Mouse (Mus musculus) urinary bladder, postnatal 36 days (tissue): Measurements from ENCODE around the gene Nab2.

Experiments used
- DNase-seq, 2 experiments: peaks; one replicate each; pipeline ENCODE4 v3.0.0; 2022; ENCODE audit warnings: low spot score in 2 of 2, mixed read lengths in 1 of 2

The Nab2 gene

DNA sequence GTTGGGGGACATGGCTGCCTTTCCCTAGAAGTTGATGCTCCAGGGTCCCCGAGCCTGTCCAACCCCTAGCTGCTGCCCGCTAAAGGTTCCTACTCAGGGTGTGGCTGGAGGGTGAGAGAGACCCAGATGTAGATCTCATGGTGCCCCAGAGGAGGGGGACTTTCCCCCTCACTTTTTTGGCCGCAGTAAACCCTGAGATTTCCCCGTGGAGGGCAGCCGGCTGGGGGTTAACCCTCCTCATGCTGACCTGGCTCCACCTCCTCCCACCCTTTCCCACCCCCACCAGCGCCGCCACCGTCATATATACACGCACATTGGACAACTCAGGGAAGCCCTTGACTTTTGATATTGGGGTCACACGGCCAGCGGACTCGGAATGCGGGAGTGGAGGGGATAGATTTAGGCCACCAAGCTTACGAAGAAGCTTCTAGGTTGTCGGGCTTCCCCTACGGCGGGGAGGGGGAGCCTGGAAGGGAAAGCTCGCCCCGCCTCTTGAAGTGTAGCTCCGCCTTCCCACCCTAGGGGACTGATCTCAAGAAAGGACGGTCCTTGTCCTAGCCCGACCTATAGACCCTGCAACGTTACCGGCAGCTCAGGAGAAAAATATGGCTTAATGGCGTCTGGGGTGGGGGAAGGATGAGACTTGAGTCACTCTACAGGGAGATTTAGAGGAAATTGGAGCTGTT, 24.7 kb downstream of the Nab2 start:
- peak; percentile 78 to 81 for DNase-seq

DNA sequence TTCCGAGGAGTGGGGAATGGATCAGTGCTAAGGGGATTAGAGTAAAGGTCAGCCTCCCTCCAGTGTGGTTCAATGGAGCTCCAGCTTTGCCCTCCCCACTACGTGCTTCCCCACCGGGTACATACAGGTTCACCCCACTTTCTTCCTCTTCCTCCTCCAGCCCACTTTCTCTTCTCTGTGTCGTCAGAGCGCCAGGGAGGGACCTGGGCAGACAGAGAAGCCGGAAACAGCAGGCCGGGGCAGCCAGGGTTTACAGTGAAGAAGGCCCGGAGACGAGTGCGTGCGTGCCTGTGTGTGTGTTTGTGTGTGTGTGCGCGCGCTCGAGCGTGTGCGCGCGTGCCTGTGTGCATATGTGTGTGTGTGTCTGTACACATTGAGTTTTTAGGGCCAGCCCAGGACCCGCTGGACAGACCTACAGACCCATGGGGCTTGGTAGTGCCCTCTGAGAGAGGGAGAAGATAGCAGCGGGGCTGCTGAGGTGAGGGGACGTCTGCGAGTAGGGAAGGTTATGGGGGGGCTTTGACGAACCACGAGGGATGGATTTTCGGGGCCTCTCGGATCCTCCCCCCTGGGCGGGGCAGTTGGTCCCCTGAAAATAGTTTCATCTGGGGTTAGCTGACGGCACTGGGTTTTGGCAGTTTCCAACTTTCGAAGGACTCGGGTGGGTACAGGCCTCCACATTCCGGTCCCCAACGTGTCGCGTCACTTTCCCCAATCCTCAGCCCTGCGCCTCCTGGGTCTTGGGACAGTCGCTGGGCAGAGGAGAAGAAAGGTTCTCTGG, 25.4 kb downstream of the Nab2 start, which contains the start of gene Stat6:
TSS of gene Stat6 (plus strand) at position 215 of the 781 bp plus-strand sequence.
- DNase-seq = peak; percentile 81 to 85

DNA sequence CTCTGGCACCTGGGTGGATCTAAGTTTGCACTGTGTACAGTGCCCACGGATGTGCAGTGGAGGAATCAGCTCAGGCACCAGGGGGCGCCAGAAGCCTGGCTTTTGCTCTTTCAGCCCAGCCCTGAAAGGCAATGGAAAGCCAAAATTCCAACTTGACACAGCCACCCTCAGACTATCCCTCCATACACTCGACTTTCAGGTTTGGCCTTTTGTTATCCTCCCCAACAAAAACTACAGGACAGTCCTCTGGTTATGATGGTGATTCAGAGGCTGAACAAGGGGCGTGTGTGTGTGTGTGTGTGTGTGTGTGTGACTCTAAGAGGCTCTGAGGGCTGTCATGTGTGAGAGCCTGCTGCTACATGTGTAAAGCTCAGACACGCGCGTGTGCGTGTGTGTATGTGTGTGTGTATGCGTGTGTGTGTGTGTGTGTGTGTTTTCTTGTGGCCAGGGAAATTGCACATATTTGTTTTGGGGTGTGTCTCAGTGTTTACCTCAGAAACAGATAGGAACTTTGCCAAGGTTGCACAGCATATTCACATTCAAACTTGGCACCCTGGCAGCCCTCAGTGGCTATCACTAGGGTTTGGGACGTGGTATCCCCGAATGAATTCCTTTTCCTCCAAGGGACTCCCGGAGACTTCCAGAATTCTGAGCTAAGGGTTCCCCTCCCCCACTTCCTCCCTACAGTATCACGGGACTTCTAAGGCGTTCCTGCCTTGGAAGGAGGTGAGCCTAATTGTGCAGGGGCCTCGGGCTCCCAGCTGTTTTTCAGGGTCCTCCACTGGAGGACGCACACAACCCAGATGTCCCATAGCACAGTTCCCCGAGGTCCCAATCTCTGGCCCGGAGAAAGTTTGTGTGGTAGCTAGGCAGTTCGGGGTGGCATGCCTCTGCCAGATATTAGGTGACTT, 26.3 kb downstream of the Nab2 start:
- DNase-seq = peak; percentile 85 to 90

DNA sequence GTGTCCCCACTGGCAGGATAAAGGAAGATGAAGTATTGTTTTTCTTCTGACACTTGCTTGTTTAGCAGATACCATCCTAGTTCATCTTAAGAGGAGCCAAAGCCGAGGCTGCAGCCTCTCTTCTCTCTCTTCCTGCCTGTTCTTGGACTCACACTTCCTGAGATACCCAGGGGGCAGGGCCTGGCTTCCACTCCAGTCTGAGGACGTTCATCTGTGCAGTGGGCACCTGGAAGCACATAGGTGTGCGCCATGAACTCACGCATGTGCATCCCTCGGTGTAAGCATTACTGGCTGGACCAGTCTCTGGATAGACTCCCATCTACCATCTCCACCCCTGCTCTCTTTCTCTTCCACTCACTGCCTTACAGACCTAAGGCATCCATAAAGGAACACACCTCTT, 27.9 kb downstream of the Nab2 start:
- no peak for DNase-seq

DNA sequence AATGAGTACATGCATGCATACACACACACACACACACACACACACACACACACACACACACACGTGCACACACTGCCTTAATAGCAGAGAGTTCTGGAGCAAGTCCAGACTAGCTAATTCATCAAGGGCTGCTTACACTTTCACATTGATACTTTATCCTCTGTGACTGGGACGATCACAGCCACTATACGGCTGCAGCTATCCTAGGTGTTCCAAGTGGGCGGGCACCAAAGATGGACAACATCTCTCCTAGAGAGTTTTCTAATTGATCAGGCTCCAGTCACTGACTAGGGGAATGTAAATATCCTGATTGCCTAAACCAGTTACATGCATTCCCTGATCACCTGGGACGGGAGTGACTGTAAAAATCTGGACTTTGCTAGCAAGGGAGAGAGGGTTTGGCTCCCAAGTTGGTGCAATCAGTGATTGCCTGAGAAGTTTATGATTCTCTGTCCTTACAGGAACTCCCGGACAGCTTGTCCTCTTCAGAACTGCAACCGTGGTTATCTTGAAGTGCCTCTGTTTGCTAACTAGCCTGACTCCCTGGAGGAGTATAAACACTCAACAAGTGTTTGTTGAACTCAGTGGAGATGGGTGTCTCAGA, 35.6 kb downstream of the Nab2 start:
- DNase-seq = no peak

DNA sequence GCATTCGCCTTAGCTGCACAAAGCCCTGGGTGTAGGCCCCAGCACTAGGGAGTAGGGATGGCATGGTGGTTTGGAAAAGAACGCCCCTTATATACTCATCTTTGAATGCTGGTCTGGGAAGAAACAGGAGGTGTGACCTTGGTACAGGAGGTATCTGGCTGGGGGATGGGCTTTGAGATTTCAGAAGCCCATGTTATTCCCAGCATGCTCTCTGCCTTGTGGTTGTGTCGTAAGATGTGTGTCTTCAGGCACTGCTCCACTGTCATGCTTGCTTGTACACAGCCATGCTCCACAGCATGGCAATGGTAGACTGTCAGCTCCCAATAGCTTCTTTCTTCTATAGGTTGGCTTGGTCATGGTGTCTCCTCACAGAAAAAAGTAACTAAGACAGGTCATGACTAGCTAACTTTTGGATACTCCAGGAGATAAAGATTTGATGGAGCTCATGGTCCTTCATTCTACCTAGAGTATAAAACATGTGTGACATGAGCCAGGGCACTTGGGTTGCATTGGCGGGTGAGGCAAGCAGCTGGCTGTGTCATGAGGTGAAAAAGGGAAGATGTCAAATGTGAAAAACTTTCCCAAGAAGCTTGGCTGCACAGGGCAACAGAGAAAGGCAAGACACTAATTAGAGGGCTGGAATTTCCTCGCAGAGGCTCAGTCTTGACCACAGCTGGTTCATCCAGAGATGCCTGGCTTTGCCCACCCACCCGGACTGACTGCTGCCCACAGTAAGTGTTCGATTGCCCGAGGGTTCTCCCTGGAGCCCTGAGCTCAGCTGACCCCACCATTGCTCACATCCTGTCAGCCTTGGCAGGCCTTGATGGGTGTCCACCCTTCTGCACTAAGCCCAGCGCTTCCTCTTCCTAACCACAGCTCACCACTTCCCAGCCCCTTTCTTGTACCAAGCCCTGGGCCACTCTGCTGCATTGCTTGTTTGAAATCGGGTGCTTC, 36.8 kb downstream of the Nab2 start:
- DNase-seq = no peak

DNA sequence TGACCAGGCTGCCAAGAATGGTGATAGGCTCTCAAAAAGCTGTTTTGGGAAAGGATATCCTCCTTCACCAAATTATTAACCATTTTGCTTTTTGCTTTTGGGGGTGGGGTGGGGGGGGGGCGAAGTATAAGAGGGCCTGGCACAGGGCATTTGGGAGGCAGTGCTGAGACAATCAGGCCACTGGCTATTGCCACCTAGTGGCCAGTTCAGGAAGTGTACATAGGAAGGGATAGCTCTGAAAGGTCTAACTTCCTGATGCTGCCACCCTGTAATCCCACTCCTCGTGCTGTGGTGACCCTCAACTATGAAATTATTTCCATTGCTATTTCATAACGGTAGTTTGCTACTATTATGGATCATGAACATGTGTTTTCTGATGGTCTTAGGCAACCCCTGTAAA, 41.9 kb downstream of the Nab2 start:
- no peak for DNase-seq

DNA sequence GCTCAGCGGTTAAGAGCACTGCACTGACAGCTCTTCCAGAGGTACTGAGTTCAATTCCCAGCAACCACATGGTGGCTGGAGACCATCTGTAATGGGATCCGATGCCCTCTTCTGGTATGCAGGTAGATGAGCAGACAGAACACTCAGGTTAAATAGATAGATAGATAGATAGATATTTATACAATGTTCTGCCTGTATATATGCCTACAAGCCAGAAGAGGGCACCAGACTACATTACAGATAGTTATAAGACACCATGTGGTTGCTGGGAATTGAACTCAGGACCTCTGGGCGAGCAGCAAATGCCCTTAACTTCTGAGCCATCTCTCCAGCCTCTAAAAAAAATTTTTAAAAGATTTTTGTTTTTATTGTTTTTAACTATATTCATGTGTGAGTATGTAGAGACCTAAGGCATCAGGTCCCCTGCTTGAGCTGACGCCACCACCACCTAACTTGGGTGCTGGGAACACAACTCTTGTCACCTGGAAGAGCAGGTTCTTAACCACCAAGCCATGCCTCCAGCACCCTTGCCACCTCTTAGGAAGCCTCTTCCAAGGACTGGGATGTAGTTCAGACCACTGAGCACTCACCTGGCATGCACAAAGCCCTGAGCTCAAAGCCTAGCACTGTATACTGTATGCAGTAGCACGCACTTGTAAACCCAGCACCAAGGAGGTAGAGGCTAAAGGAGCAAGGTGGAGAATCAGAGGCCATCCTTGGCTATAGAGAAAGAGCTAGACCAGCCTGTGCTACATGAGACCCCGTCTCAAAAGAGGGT, 44.7 kb downstream of the Nab2 start:
- no peak for DNase-seq

DNA sequence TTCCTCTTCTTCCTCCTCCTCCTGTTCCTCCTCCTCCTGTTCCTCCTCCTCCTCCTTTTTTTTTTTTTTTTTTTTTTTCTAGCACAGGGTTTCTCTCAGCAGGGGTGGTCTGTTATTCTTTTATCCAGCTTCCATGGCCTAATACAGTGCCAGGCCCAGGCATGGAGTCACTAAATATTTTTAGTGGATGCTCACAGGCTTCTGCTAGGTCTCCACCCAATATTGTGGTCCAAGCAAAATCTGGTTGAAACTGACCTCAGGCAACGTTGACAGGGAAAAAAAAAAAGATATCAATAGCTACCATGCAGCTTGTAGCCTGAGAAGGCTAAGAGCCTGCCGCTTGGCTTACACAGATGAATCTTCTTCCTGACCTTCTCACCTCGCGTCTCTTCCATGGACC, 45.7 kb downstream of the Nab2 start:
- no peak for DNase-seq

DNA sequence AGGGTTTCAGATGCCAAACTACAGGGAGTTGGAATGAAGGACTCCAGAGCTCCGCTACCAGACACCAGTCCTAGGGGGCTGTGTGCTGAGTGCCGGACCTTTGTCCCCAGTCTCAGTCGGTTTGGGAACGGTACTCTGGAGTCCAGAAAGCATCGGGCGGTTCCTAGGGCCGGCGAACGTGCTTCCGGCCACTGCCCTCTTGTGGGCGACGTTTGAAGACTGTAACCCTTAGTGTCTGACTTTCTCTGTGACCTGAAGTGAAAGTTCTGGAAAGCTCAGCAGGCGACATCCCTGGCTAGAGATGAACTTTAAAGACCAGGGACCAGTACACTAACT, 46.3 kb downstream of the Nab2 start:
- peak in 1 of 2 experiments; percentile 83 for DNase-seq

DNA sequence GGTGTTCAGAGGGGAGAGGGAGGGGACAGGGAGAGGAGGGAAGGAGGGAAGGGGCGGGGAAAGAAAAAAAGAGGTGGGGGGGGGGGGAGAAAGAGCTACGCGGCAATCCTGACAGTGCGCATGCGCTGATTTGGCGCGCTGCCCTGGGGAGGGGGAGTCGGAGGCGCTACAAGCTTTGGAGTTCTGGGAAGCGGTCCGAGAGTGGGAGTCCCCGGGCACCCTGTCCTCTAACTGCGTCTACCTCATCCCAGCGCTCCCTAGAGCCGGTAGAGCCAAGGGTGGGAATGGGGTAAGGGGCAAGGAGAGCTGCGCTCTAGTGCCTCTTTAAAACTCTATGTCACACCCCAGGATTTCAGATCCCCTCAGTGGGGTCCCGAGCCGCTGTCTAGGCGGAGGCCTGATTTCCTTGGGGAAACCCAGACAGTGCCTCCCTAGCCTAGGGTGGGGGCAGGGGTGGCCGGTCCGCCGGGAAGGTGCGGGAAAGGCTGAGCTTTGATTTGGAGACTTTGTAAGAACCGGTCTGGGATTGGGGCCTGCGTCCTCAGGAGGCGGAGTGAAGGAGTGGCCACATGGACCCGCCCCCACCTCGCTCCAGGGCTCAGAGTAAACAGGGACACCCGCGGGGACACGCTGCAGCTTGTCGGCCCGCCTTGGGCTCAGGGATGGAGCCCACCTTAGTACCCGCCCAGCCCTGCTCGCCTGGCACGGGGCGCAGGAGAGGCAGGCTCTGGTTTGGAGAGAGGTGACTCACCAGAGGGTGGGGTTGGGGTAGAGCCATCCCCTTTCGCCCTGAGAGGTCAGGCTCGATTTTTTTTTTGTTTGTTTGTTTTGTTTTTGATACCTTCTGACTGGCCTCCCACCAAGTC, 46.9 kb downstream of the Nab2 start:
- DNase-seq = peak; percentile 91 to 97

DNA sequence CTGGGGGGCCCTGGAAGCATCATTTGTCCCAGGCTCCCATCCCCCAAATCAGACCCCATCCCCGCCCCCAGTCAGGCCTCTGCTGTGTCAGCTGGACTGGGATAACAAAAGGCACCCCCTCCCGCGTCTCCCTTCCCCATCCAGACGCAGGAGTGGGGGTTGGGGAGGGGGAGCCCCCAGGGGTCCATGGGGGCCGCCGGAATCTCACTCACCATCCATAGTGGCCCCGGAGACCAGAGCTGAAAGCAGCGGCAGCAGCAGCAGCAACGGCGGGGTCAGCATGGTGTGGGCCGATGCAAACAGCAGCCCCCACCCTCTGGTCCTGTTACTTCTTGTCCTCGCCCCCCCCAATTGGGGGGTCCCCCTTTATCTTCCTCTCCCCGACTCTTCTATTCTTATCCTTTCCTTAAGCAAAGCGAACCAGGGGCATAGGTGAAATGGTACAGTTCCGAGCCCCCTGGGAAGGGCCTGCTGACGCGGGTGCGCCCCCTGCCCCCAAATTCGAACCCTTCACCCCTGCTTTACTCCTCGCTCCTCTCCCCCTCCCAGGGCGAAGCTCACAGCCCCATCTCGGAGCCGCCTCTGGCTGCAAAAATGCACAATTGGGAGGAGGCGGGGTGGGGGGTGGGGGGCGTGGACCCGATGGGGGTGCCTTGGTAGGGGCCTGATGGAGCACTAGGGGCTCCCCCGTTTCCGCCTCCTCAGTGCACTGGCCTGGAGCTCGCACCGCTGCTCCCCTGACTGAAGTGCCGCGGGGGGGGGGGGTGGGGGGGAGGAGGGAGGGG, 47.8 kb downstream of the Nab2 start, which contains the start of gene Lrp1:
TSS of gene Lrp1 (minus strand) at position 743 of the 785 bp plus-strand sequence.
- no peak for DNase-seq

DNA sequence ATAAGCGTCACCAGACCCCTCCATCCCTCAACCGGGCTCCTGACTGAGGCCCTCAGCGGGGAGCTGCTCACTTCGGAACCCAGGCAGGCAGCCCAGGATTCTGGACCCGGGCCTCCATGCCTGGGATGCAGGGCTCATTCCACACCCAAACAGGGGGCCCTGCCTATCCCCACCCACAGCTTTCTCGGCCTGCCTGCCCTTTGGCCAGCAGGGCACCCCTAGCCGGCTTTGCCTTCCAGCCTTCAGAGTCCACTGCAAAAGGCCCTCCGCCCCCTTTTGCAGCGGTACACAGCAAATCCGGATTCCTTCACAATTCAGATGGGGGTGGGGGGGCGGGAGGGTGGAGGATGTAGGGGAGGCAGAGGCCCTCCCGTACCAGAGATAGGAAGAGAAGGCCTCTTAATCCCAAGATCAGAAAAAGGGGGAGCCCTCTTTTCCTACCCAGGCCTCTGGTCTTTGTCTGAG, 48.4 kb downstream of the Nab2 start:
- DNase-seq = no peak

DNA sequence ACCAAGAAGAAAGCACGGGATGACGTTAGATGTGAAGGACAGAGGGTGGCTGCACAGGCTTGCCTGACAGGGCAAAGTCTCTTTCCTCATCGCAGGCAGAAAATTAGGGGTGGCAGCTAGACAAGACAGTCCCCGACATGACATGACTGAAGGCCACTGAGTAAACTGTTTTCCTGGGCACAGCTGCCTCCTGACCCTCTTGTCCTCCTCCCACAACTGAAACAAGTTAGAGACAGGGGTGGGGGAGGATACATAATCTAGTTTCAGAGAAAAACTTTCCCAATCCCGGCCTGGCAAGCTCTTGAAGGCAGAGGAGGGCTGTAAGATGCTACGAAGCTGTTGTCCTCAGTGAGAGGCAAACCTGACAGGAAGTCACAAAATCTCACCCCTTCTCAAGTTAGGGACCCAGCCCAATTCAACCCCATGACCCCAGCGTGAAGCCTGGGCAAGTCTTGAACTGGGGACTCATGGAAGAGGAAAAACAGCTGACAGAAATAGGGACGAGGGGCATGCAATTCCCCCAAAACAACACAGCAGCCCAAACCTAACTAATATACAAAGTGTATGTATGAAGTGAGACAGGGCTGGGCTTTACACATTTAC, 49.1 kb downstream of the Nab2 start:
- no peak for DNase-seq

DNA sequence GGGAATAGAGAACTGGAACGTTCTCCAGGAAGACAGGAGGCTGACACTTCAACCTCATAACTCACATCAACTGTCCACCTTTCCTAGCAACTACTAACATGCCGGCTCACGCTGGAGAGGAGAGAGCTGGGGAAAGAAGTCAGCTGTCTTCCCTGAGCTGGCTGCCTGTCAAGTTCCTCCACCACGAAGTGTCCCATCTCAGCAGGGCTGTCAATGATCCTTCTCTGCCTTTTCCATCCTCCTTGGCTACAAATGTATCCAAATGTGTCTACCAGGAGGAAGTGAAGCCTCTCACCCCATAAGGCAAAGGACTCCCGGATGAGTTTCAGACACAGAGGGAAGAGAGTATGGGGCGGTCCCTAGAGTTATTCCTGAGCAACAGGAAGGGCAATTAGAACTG, 50.2 kb downstream of the Nab2 start:
- no peak for DNase-seq

DNA sequence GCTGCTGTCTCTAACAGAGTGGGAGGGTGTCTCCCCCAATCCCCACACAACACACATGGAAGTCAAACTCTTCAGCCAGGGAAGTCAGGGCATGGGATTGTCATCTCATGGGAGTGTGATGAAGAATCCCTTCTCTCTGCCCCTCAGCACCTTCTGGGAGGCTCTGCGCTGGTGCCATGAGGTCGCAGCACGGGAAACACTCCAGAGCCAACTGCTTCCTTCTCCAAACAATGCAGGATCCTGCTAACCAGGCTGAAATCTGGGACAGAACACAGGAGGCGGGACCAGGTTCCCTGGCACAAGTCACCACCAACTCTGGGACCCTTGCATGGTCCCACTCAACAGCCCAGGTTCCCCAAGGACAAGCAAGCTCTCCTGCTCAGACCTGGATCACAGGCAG, 51.1 kb downstream of the Nab2 start:
- DNase-seq = no peak

DNA sequence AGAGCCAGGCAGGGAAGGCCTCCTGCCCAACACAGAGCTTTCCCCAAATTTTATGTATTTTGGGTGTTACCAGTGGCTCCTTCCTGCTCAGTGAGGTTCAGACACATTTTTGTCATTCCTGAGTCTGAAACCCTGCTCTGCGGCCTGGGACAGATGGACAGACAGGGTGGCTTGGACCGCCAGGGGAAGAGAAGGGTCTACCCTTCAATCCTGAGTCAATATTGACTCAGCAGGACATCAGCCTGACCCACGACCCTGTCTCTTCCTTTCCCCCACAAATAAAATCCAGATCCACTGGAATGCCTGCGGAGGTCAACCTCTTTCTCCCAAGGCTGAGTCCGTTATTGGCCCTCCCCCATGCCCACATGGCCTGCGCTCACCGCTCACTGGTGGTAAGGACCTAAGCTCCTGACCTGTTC, 52.1 kb downstream of the Nab2 start:
- DNase-seq = no peak

DNA sequence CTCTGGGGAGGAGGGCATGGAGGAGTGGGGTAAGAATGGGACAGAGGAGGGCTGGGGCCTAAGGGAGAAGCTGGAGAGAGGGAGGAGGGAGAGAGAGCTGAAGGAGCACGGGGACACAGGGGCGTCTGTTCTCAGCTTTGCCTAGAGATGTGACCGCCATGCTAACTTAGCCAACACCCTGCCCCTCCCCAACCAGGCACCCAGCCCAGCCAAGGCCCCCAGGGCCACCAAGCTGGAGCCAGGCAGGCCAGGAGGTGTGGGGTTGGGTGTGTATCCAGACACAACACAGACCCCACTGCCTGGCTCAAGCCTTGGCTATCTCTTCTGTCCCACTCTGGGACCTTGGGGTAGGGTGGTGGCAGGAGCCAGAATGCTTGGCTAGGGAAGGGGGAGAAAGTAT, 52.8 kb downstream of the Nab2 start:
- DNase-seq = peak in 1 of 2 experiments; percentile 67
